Mouse (Mus musculus): ENCODE measurements around the gene Stra6. TPM values are rescaled to one million over a fixed set of nuclear protein-coding genes. Genes with fewer than 3 reads are reported as not detected.

Stra6 gene
- polyA plus RNA-seq, 1 experiment from 2014 or later, result 38.0 TPM

DNA sequence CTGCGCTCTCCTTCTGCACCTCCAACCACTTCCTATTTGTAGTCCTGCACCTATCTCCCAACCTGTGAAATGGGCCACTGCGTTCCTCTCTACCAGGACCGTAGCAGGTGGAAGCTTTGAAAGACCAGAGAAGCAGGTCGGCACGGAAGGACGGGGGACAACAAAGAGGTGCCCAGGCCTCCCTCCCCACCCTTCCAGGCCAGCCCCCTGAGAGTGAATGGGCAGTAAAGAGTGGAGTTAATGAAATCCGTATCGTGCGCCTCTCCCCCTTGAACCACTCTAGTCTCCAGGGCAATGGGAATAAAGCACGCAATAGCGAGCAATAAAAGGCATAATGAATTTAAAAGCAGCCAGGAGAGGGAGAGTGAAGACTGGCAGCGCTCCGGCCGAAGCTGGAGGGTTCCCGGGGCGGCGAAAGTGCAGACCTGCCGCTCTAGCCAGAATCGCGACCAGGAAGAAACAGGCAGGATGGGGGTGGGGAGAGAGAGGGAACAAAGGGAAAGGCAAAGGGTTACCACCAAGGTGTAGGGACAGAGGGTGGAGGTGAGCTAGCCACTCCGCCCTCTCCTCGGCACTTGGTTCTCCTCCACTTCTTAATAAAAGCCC lies 49.8 kb downstream of the Stra6 start:
- Histone ChIP-seq H3K4me3 (ENCODE audit: low read depth, low read length) (0 out of 2 replicates have a peak overlapping the region, but pooled peaks have one; percentile 6), H3K27ac (replicated peaks; ENCODE audit: low read depth, low read length) (peak overlapping the region; percentile 80), H3K4me2 (ENCODE audit: low read depth, low read length) (peak overlapping the region; percentile 32), H3K27me3 (ENCODE audit: control insufficient read depth, insufficient read depth, low read length) (0 out of 2 replicates have a peak, but pooled peaks cover 2% of the 10 kb centered on the region), H3K36me3 (replicated peaks; ENCODE audit: control insufficient read depth, insufficient read depth, low read depth, low read length) (no peaks in the 10 kb centered on the region), H3K9ac (replicated peaks; ENCODE audit: low read length) (peak overlapping the region; percentile 58), H3K9me3 (replicated peaks; ENCODE audit: control insufficient read depth, low read length) (no peaks in the 10 kb centered on the region), H3K4me1 (ENCODE audit: control insufficient read depth, insufficient read depth, low read length) (peaks cover 21% of the 10 kb centered on the region)
- ATAC-seq (replicated peaks; ENCODE audit: insufficient number of reproducible peaks, low FRiP score, low TSS enrichment, low read depth) (peak; percentile 14; the same call in 1 of the 2 replicates), DNase-seq (ENCODE audit: low spot score) (peak; percentile 69)
- WGBS, result under 1% methylated on average over 22 of the region's 22 CpGs

DNA sequence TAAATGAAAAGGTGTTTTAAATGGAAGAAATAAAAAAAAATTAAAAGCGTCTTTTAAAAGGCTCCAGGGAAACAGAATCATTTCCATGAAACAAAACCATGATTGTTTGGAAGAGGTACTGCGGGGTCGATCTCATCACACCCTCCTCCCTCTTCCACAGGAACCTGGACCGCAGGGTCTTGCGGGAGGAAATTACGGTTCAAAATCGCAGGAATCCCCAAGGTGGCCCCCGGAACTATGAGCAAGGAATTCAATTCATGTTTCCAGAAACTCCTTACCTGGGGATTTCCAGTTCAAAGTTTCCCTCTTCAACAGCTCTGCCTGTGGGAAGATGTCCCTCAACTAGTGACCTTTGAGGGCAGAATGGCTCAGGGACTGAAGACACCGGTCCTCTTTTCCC lies 50.4 kb downstream of the Stra6 start:
- Histone ChIP-seq H3K4me1 (ENCODE audit: control insufficient read depth, insufficient read depth, low read length) (peaks cover 21% of the 10 kb centered on the region), H3K9ac (replicated peaks; ENCODE audit: low read length) (peak overlapping the region; percentile 25; the same call in 1 of the 2 replicates), H3K9me3 (replicated peaks; ENCODE audit: control insufficient read depth, low read length) (no peaks in the 10 kb centered on the region), H3K36me3 (replicated peaks; ENCODE audit: control insufficient read depth, insufficient read depth, low read depth, low read length) (no peaks in the 10 kb centered on the region), H3K27ac (replicated peaks; ENCODE audit: low read depth, low read length) (peak overlapping the region; percentile 80), H3K27me3 (ENCODE audit: control insufficient read depth, insufficient read depth, low read length) (0 out of 2 replicates have a peak, but pooled peaks cover 2% of the 10 kb centered on the region), H3K4me2 (ENCODE audit: low read depth, low read length) (no peak overlapping the region; the same call in 1 of the 2 replicates), H3K4me3 (ENCODE audit: low read depth, low read length) (no peak overlapping the region)
- ATAC-seq (replicated peaks; ENCODE audit: insufficient number of reproducible peaks, low FRiP score, low TSS enrichment, low read depth), result no peak
- peak; percentile 47 for DNase-seq (ENCODE audit: low spot score)
- WGBS, result under 1% methylated on average over 9 of the region's 9 CpGs

DNA sequence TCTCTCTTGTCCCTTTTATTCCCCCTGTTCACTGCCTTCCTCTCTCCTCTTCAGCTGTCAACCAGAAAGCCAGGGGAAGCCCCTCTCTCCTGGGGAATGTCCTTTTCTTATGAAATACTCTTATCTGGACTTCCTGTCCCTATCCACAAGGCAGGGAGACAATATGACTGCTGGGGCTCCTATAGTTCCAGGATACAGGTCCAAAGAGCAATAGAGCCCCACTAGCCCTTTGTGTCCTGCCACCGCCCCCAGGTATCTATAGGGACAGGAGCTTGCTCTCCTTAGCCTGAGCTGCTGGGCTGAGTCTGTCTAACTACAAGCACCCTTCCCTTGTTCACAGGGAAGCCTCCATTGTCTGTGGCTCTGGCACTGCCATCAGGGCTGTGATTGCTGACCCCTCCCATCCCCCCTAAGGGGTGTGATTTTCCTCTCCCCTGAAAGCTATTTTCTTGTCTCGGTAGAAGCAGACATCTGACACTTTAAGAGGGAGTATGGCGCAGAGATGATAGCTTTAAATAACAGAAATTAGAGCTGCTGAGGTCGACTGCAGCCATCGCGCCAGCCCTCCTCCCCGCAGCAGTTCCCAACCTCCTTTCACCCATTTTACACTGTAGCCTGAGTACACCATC lies 51.8 kb downstream of the Stra6 start:
- DNase-seq (ENCODE audit: low spot score) (peak; percentile 47), ATAC-seq (replicated peaks; ENCODE audit: insufficient number of reproducible peaks, low FRiP score, low TSS enrichment, low read depth) (no peak)
- Histone ChIP-seq H3K36me3 (replicated peaks; ENCODE audit: control insufficient read depth, insufficient read depth, low read depth, low read length) (no peaks in the 10 kb centered on the region), H3K4me3 (ENCODE audit: low read depth, low read length) (no peak overlapping the region), H3K27ac (replicated peaks; ENCODE audit: low read depth, low read length) (0 out of 2 replicates have a peak overlapping the region, but pooled peaks have one; percentile 52), H3K9me3 (replicated peaks; ENCODE audit: control insufficient read depth, low read length) (no peaks in the 10 kb centered on the region), H3K4me1 (ENCODE audit: control insufficient read depth, insufficient read depth, low read length) (peaks cover 21% of the 10 kb centered on the region), H3K9ac (replicated peaks; ENCODE audit: low read length) (peak overlapping the region; percentile 28; the same call in 1 of the 2 replicates), H3K27me3 (ENCODE audit: control insufficient read depth, insufficient read depth, low read length) (0 out of 2 replicates have a peak, but pooled peaks cover 2% of the 10 kb centered on the region), H3K4me2 (ENCODE audit: low read depth, low read length) (no peak overlapping the region)
- 14% methylated on average over 7 of the region's 7 CpGs for WGBS

DNA sequence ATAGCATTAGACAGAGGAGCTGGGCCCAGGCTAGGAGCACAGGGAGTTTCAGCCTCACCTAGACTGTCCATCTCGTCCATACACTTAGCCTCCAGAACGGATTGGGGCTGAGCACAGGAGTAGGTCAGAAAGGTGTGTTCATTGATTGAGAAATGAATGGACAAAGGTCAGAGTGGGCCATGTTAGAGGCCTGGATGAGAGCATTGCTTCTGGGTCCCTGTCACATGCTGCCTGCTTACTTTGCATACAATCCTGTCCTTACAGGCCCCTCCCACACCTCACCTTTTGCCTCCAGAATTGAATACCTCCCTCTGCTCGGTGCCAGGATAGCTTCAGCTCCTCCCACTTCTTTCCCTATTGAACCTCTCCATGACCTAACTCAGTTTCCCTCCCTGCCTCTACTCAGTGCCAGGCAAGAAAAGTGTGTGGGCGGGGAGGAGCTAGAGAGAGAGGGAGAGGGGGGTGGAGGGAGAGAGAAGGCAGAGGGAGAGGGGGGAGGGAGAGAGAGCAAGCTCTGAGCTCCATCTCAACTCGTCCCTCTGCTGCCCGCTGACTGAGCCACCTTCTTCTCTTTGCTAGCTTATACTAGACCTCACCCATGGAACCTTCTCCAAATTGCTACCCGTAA lies 52.5 kb downstream of the Stra6 start:
- no peak overlapping the region for H3K4me2 ChIP-seq (ENCODE audit: low read depth, low read length)
- ATAC-seq (replicated peaks; ENCODE audit: insufficient number of reproducible peaks, low FRiP score, low TSS enrichment, low read depth) (no peak), DNase-seq (ENCODE audit: low spot score) (no peak)
- H3K4me3 ChIP-seq (ENCODE audit: low read depth, low read length), result no peak overlapping the region
- H3K9ac ChIP-seq (replicated peaks; ENCODE audit: low read length), result peak overlapping the region; percentile 28; the same call in 1 of the 2 replicates
- 0 out of 2 replicates have a peak, but pooled peaks cover 2% of the 10 kb centered on the region for H3K27me3 ChIP-seq (ENCODE audit: control insufficient read depth, insufficient read depth, low read length)
- no peaks in the 10 kb centered on the region for H3K36me3 ChIP-seq (replicated peaks; ENCODE audit: control insufficient read depth, insufficient read depth, low read depth, low read length)
- H3K4me1 ChIP-seq (ENCODE audit: control insufficient read depth, insufficient read depth, low read length), result peaks cover 21% of the 10 kb centered on the region
- WGBS, result 29% methylated on average over 7 of the region's 7 CpGs
- H3K9me3 ChIP-seq (replicated peaks; ENCODE audit: control insufficient read depth, low read length), result no peaks in the 10 kb centered on the region
- 0 out of 2 replicates have a peak overlapping the region, but pooled peaks have one; percentile 52 for H3K27ac ChIP-seq (replicated peaks; ENCODE audit: low read depth, low read length)

DNA sequence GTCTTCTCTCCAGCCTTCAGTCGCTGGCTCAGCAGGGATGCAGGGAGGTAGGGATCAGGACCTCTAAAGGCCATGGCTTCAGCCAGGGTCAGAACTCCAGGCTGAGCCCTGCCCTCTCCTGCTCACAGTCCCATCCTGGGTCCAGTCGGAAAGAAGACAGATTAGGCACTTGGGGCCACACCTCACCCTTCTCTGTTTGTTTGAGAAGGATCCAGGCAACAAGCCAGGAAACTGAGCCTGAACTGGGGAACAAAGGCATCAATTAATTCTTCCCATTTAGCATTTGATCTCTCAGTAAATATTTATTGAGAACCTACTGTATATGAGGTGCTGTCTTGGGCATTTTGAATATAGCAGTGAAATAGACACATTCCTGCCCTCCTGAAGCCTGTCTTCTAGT lies 55.1 kb downstream of the Stra6 start, which contains the start of gene Ccdc33:
Gene Ccdc33 (minus strand): TSS at position 153 of the 400 bp plus-strand sequence.
- no peak within 1 kb of the TSS for H3K27ac ChIP-seq (replicated peaks; ENCODE audit: low read depth, low read length)
- no peak within 1 kb of the TSS for H3K4me2 ChIP-seq (ENCODE audit: low read depth, low read length)
- no peaks in the 10 kb centered on the region for H3K9me3 ChIP-seq (replicated peaks; ENCODE audit: control insufficient read depth, low read length)
- WGBS, result 27% methylated on average over 2 of the region's 2 CpGs
- no peak within 1 kb of the TSS for H3K9ac ChIP-seq (replicated peaks; ENCODE audit: low read length)
- DNase-seq (ENCODE audit: low spot score) (no peak), ATAC-seq (replicated peaks; ENCODE audit: insufficient number of reproducible peaks, low FRiP score, low TSS enrichment, low read depth) (no peak)
- 0 out of 2 replicates have a peak, but pooled peaks cover 2% of the 10 kb centered on the region for H3K27me3 ChIP-seq (ENCODE audit: control insufficient read depth, insufficient read depth, low read length)
- no peak within 1 kb of the TSS for H3K4me3 ChIP-seq (ENCODE audit: low read depth, low read length)
- H3K36me3 ChIP-seq (replicated peaks; ENCODE audit: control insufficient read depth, insufficient read depth, low read depth, low read length), result no peaks in the 10 kb centered on the region
- H3K4me1 ChIP-seq (ENCODE audit: control insufficient read depth, insufficient read depth, low read length), result peaks cover 20% of the 10 kb centered on the region

DNA sequence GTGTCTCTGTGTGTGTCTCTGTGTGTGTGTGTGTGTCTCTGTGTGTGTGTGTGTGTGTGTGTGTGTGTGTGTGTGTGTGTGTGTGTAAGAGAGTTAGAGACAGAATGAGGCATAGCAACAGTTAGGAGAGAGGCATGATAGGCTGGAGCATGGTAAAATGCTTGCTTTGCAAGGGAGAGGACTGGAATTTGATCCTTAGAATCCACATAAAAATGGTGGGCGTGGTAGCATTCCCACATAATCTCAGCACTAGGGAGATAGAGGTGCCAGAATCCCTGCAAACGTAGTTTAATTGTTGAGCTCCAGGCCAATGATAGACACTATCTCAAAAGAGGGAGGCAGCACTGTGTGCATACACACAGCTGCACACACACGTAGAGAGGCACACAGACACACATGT lies 61.5 kb downstream of the Stra6 start:
- peaks cover 7% of the 10 kb centered on the region for H3K4me1 ChIP-seq (ENCODE audit: control insufficient read depth, insufficient read depth, low read length)
- no peak overlapping the region for H3K4me3 ChIP-seq (ENCODE audit: low read depth, low read length)
- no peak overlapping the region for H3K4me2 ChIP-seq (ENCODE audit: low read depth, low read length)
- H3K27me3 ChIP-seq (ENCODE audit: control insufficient read depth, insufficient read depth, low read length), result no peaks in the 10 kb centered on the region
- 45% methylated on average over 3 of the region's 3 CpGs for WGBS
- ATAC-seq (replicated peaks; ENCODE audit: insufficient number of reproducible peaks, low FRiP score, low TSS enrichment, low read depth) (no peak), DNase-seq (ENCODE audit: low spot score) (no peak)
- H3K27ac ChIP-seq (replicated peaks; ENCODE audit: low read depth, low read length), result no peak overlapping the region
- no peaks in the 10 kb centered on the region for H3K36me3 ChIP-seq (replicated peaks; ENCODE audit: control insufficient read depth, insufficient read depth, low read depth, low read length)
- H3K9me3 ChIP-seq (replicated peaks; ENCODE audit: control insufficient read depth, low read length), result no peaks in the 10 kb centered on the region
- no peak overlapping the region for H3K9ac ChIP-seq (replicated peaks; ENCODE audit: low read length)

DNA sequence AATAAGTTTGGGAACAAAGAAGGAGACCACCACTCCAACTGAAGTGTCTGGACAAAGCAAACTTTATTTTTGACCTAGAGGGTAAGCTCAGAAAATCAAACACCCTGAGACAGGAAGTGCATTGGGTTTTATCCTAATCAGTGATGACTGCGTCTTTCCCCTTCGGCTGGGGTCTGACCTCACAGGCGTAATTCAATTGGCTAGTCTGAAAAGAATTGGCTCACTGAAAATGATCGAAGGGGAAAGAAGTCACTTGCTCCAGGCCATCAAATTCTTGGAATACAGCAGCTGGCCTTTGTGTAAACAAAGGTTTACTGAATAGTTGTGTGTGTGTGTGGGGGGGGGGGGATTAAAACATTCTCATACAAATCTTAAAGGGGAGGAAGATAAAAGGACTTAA lies 62.2 kb downstream of the Stra6 start:
- DNase-seq (ENCODE audit: low spot score) (peak; percentile 60), ATAC-seq (replicated peaks; ENCODE audit: insufficient number of reproducible peaks, low FRiP score, low TSS enrichment, low read depth) (no peak)
- Histone ChIP-seq H3K4me2 (ENCODE audit: low read depth, low read length) (no peak overlapping the region), H3K9ac (replicated peaks; ENCODE audit: low read length) (no peak overlapping the region), H3K4me1 (ENCODE audit: control insufficient read depth, insufficient read depth, low read length) (peaks cover 8% of the 10 kb centered on the region), H3K4me3 (ENCODE audit: low read depth, low read length) (no peak overlapping the region), H3K36me3 (replicated peaks; ENCODE audit: control insufficient read depth, insufficient read depth, low read depth, low read length) (no peaks in the 10 kb centered on the region), H3K27ac (replicated peaks; ENCODE audit: low read depth, low read length) (no peak overlapping the region), H3K27me3 (ENCODE audit: control insufficient read depth, insufficient read depth, low read length) (no peaks in the 10 kb centered on the region), H3K9me3 (replicated peaks; ENCODE audit: control insufficient read depth, low read length) (no peaks in the 10 kb centered on the region)
- WGBS, result 10% methylated on average over 4 of the region's 4 CpGs

All from embryonic facial prominence, embryonic 11.5 days (tissue).